Mouse (Mus musculus): Measurements from ENCODE around the gene Nav1. TPM values are rescaled to one million over a fixed set of nuclear protein-coding genes. Genes with fewer than 3 reads are reported as not detected.

The Nav1 gene
- polyA plus RNA-seq, 1 experiment from 2014 or later, result 20.7 TPM

DNA sequence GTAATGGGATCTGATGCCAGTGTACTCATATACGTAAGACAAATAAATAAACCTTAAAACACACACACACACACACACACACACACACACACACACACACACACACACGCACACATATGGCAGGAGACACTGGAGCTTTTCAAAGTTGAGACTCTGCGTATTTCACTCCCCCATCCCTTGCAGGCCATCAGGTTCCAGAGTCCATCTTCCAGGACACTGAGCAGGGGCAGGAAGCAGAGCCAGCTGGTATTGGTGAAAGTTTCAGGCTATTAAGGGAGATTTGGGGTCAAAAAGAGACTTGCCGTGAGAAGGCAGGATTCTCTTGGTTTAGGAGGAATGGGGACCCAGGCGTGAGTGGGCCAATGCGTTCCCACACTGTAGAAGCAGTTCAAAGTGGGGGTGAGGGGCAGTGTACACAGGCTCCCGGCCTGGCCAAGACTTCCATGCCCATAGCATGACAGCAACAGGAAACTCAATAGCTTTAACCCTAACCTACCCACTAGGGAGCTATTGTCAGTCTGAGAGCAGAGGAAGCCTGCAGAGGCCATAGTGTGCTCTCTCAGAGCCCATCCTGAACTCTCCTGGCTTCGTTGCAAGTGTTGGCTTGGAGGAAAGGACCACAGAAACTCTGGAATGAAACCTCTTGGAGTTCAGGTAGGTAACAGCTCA, 44.0 kb downstream of the Nav1 start:
- Histone ChIP-seq H3K27me3 (no peaks in the 10 kb centered on the region), H3K4me2 (no peak overlapping the region), H3K9ac (no peak overlapping the region), H3K9me3 (replicated peaks) (no peaks in the 10 kb centered on the region), H3K36me3 (no peaks in the 10 kb centered on the region), H3K4me1 (replicated peaks) (peaks cover 37% of the 10 kb centered on the region), H3K27ac (peak overlapping the region; percentile 12; the same call in 1 of the 2 replicates), H3K4me3 (no peak overlapping the region)
- ATAC-seq (replicated peaks; ENCODE audit: insufficient number of reproducible peaks, insufficient read depth, low FRiP score, low read depth), result no peak
- 65% methylated on average over 8 of the region's 8 CpGs for WGBS

- no peak overlapping the region for H3K27ac ChIP-seq
- H3K4me1 ChIP-seq (replicated peaks), result peaks cover 44% of the 10 kb centered on the region
- H3K36me3 ChIP-seq, result no peaks in the 10 kb centered on the region
- H3K9ac ChIP-seq, result no peak overlapping the region
- H3K9me3 ChIP-seq (replicated peaks), result no peaks in the 10 kb centered on the region
- 22% methylated on average over 4 of the region's 4 CpGs for WGBS
- H3K4me3 ChIP-seq, result no peak overlapping the region
- no peaks in the 10 kb centered on the region for H3K27me3 ChIP-seq
- H3K4me2 ChIP-seq, result no peak overlapping the region
- ATAC-seq (replicated peaks; ENCODE audit: insufficient number of reproducible peaks, insufficient read depth, low FRiP score, low read depth), result no peak
Observed at GRCm38 (mm10) chr1:135562115-135562514, 45.0 kb downstream of the Nav1 start.

GRCm38 (mm10) chr1:135561282-135561681, 45.8 kb downstream of the Nav1 start:
- H3K9me3 ChIP-seq (replicated peaks), result no peaks in the 10 kb centered on the region
- WGBS, result 40% methylated on average over 6 of the region's 6 CpGs
- H3K9ac ChIP-seq, result no peak overlapping the region
- no peak for ATAC-seq (replicated peaks; ENCODE audit: insufficient number of reproducible peaks, insufficient read depth, low FRiP score, low read depth)
- H3K4me3 ChIP-seq, result no peak overlapping the region
- no peaks in the 10 kb centered on the region for H3K27me3 ChIP-seq
- H3K27ac ChIP-seq, result no peak overlapping the region
- no peaks in the 10 kb centered on the region for H3K36me3 ChIP-seq
- H3K4me2 ChIP-seq, result no peak overlapping the region
- peaks cover 44% of the 10 kb centered on the region for H3K4me1 ChIP-seq (replicated peaks)

DNA sequence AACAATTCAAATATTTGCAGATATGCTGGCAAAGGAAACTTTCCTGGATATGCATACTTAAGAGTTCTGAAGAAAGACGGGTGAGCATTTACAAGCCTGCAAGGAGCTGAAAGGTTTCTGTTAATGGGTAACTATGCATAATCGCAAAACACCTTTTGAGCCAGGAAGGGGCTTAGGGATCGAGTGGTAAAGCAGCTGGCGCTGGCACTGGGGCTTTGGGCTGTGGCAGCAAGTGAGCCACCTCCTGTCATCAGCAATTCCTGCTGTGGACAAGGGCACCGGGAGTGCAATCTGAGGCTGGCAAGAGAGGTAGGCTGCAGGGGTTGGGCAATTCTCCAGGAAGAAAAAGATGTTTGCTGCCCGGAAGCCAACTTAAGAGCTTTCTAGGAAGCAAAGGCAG, 49.1 kb downstream of the Nav1 start:
- Histone ChIP-seq H3K27ac (0 out of 2 replicates have a peak overlapping the region, but pooled peaks have one; percentile 28), H3K9ac (no peak overlapping the region), H3K36me3 (no peaks in the 10 kb centered on the region), H3K4me1 (replicated peaks) (peaks cover 45% of the 10 kb centered on the region), H3K4me2 (no peak overlapping the region), H3K9me3 (replicated peaks) (no peaks in the 10 kb centered on the region), H3K27me3 (no peaks in the 10 kb centered on the region), H3K4me3 (no peak overlapping the region)
- WGBS, result 37% methylated on average over 6 of the region's 6 CpGs
- ATAC-seq (replicated peaks; ENCODE audit: insufficient number of reproducible peaks, insufficient read depth, low FRiP score, low read depth), result no peak; the same call in 1 of the 2 replicates

DNA sequence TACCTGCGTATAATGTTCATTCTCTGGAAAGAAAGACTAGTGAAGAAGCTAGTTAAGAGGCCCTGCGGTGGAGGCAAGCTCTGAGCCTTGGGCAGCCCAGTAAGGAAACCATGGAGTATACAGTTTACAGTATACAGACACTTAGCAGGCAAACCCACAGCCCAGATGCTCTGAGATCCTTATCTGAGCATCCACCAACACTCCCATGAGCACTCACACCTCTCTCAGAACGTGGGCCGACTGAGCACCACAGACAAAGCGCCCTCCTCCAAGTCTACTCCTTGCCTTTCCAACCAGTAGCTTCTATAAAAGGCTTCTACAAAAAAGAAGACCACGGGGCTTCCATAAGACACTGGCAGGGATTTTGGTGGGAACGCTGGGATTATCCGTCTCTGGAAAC, 51.2 kb downstream of the Nav1 start:
- H3K4me2 ChIP-seq, result no peak overlapping the region
- H3K4me1 ChIP-seq (replicated peaks), result peaks cover 34% of the 10 kb centered on the region
- H3K27ac ChIP-seq, result no peak overlapping the region
- H3K36me3 ChIP-seq, result no peaks in the 10 kb centered on the region
- no peak overlapping the region for H3K9ac ChIP-seq
- WGBS, result 84% methylated on average over 8 of the region's 8 CpGs
- H3K27me3 ChIP-seq, result no peaks in the 10 kb centered on the region
- no peak overlapping the region for H3K4me3 ChIP-seq
- no peaks in the 10 kb centered on the region for H3K9me3 ChIP-seq (replicated peaks)
- no peak for ATAC-seq (replicated peaks; ENCODE audit: insufficient number of reproducible peaks, insufficient read depth, low FRiP score, low read depth)

GRCm38 (mm10) chr1:135554632-135555260, 52.3 kb downstream of the Nav1 start:
- H3K27me3 ChIP-seq, result no peaks in the 10 kb centered on the region
- no peak for ATAC-seq (replicated peaks; ENCODE audit: insufficient number of reproducible peaks, insufficient read depth, low FRiP score, low read depth)
- no peaks in the 10 kb centered on the region for H3K9me3 ChIP-seq (replicated peaks)
- 27% methylated on average over 17 of the region's 17 CpGs for WGBS
- H3K4me2 ChIP-seq, result no peak overlapping the region
- peaks cover 35% of the 10 kb centered on the region for H3K4me1 ChIP-seq (replicated peaks)
- H3K36me3 ChIP-seq, result no peaks in the 10 kb centered on the region
- no peak overlapping the region for H3K9ac ChIP-seq
- peak overlapping the region; percentile 51 for H3K27ac ChIP-seq
- no peak overlapping the region for H3K4me3 ChIP-seq

DNA sequence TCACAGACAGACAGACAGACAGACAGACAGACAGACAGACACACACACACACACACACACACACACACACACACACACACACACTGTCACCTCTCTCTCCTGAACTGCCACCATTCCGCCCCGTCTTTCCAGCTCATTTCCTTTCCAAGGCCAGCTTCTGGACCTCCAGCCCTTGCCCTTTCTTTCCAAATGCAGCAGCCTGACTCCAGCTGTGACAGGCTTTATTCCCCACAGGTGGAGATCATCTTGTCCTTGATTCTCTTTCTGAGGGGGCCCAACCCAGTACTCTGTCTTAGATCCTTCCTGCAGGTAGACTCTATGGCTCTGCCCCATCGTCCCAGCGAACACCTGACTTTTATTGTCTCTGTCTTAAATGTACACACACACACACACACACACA, 53.5 kb downstream of the Nav1 start:
- Histone ChIP-seq H3K27me3 (no peaks in the 10 kb centered on the region), H3K27ac (no peak overlapping the region), H3K4me2 (no peak overlapping the region), H3K36me3 (no peaks in the 10 kb centered on the region), H3K4me1 (replicated peaks) (peaks cover 46% of the 10 kb centered on the region), H3K9ac (no peak overlapping the region), H3K4me3 (no peak overlapping the region), H3K9me3 (replicated peaks) (no peaks in the 10 kb centered on the region)
- 84% methylated on average over 4 of the region's 4 CpGs for WGBS
- ATAC-seq (replicated peaks; ENCODE audit: insufficient number of reproducible peaks, insufficient read depth, low FRiP score, low read depth), result no peak

- Histone ChIP-seq H3K4me3 (no peak overlapping the region), H3K4me1 (replicated peaks) (peaks cover 46% of the 10 kb centered on the region), H3K4me2 (no peak overlapping the region), H3K27me3 (no peaks in the 10 kb centered on the region), H3K36me3 (no peaks in the 10 kb centered on the region), H3K9me3 (replicated peaks) (no peaks in the 10 kb centered on the region), H3K27ac (no peak overlapping the region), H3K9ac (no peak overlapping the region)
- 68% methylated on average over 4 of the region's 4 CpGs for WGBS
- ATAC-seq (replicated peaks; ENCODE audit: insufficient number of reproducible peaks, insufficient read depth, low FRiP score, low read depth), result no peak
Observed at GRCm38 (mm10) chr1:135553154-135553553, 53.9 kb downstream of the Nav1 start.

DNA sequence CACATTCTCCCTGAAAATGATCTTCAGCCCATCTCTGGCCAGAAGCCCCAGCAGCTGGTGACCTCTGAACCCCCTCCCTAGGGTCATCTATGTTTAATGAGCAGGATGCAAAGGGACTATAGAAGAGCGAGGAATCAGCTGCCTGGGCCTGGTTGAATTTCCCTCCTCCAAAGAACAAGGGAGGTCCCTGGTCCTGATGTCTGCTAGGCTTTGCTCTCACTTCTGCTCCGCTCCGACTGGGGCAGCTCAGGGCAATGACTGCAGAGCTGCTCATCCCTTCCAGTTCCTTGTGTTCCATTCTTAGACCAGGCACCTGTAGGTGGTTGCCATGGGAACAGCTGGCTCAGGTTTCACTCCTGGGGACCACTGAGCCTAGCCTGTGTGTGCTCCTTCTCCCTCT, 56.2 kb downstream of the Nav1 start:
- WGBS, result 75% methylated on average over 3 of the region's 3 CpGs
- Histone ChIP-seq H3K27me3 (no peaks in the 10 kb centered on the region), H3K9me3 (replicated peaks) (no peaks in the 10 kb centered on the region), H3K27ac (no peak overlapping the region), H3K4me1 (replicated peaks) (peaks cover 43% of the 10 kb centered on the region), H3K9ac (no peak overlapping the region), H3K36me3 (no peaks in the 10 kb centered on the region), H3K4me3 (no peak overlapping the region), H3K4me2 (no peak overlapping the region)
- no peak for ATAC-seq (replicated peaks; ENCODE audit: insufficient number of reproducible peaks, insufficient read depth, low FRiP score, low read depth)

DNA sequence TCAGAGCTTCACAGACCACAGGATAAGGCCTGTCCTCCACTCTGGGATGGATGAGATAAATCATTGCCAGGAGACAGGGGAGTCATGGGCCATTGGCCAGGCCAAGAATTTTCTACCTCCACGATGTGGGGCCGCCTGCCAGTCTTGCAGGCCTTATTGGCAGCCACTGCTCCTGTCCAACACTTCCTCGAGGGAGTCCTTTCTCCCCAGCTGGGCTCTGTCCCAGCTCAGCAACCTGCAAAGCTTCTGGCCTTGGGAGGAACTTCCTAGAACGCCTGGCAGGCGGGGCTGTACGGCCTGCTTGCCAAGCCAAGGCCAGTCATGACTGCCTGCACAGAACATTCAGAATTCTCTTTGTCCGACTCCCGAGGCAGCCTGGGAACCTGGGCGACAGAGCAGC, 58.3 kb downstream of the Nav1 start:
- H3K4me3 ChIP-seq, result no peak overlapping the region
- H3K4me1 ChIP-seq (replicated peaks), result peaks cover 33% of the 10 kb centered on the region
- H3K4me2 ChIP-seq, result no peak overlapping the region
- WGBS, result 34% methylated on average over 9 of the region's 9 CpGs
- H3K36me3 ChIP-seq, result no peaks in the 10 kb centered on the region
- no peak overlapping the region for H3K9ac ChIP-seq
- no peaks in the 10 kb centered on the region for H3K27me3 ChIP-seq
- peak; percentile 76 for ATAC-seq (replicated peaks; ENCODE audit: insufficient number of reproducible peaks, insufficient read depth, low FRiP score, low read depth)
- H3K27ac ChIP-seq, result peak overlapping the region; percentile 64
- H3K9me3 ChIP-seq (replicated peaks), result no peaks in the 10 kb centered on the region

GRCm38 (mm10) chr1:135546099-135546498, 61.0 kb downstream of the Nav1 start:
- Histone ChIP-seq H3K27ac (no peak overlapping the region), H3K4me1 (replicated peaks) (peaks cover 50% of the 10 kb centered on the region), H3K4me3 (no peak overlapping the region), H3K9me3 (replicated peaks) (no peaks in the 10 kb centered on the region), H3K9ac (no peak overlapping the region), H3K27me3 (no peaks in the 10 kb centered on the region), H3K4me2 (no peak overlapping the region), H3K36me3 (no peaks in the 10 kb centered on the region)
- WGBS, result 65% methylated on average over 5 of the region's 5 CpGs
- ATAC-seq (replicated peaks; ENCODE audit: insufficient number of reproducible peaks, insufficient read depth, low FRiP score, low read depth), result no peak
